Mouse (Mus musculus) liver, embryonic 18 days (tissue): ENCODE data around the gene Psg28. TPM values are rescaled to one million over a fixed set of nuclear protein-coding genes. Genes with fewer than 3 reads are reported as not detected.

Experiments used
- polyA plus RNA-seq: library from polyadenylated mRNA; depleted of rRNA; stranded (reverse); fragments of >200 nt; gene quantifications from 2 replicates; pipeline ENCODE4 v1.2.3, GENCODE M21; 2012; rRNA removed

Gene Psg28
- polyA plus RNA-seq: not detected in 2 replicates

DNA sequence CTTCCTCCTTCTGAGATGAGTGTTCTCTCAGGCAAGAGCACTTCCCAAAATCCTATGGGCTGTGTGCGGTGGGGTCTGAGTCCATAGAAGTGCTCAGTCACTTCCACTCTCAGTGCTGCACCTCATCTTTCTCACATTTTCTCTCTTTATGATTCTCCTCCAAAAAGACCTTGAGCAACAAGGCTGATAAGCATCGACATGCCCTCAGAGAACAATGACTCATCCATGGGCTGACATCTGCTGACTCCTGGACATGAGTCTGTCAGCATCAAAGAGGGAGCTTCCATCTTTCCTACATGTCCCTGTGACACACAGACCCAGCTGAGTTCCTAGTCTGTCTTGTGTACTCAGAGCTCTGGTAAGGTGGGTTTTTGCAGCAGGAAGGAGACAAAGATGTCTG, at the start of gene Psg28:
Gene Psg28 (minus strand): TSS at position 101 of the 400 bp plus-strand sequence.

Other genes with a start within 250 kb of the Psg28 start
- not detected in 2 replicates for gene Mill1, start 186.7 kb downstream of the Psg28 start, polyA plus RNA-seq
- not detected in 2 replicates for gene Psg18, start 77.0 kb downstream of the Psg28 start, polyA plus RNA-seq
- gene Psg26, start 52.1 kb upstream of the Psg28 start, polyA plus RNA-seq: not detected in 2 replicates
- gene Psg25, start 100.2 kb upstream of the Psg28 start, polyA plus RNA-seq: not detected in 2 replicates
- gene Psg27, start 135.3 kb upstream of the Psg28 start, polyA plus RNA-seq: not detected in 2 replicates
- not detected in 2 replicates for gene Psg23, start 184.5 kb upstream of the Psg28 start, polyA plus RNA-seq
- gene Psg21, start 224.7 kb upstream of the Psg28 start, polyA plus RNA-seq: not detected in 2 replicates